Mouse (Mus musculus) bone marrow macrophage, adult 2 months (primary cell): ENCODE measurements around the gene Gper1. TPM values are rescaled to one million over a fixed set of nuclear protein-coding genes. Genes with fewer than 3 reads are reported as not detected.

Experiments
- H3K27ac ChIP-seq: 2 replicates; pipeline ENCODE4 v1.5.1; 2012; ENCODE audit warnings: low read depth, low read length; ENCODE audit not compliant: insufficient read depth
- H3K4me1 ChIP-seq: 2 replicates; pipeline ENCODE4 v1.6.1; 2012; ENCODE audit warnings: low read length; ENCODE audit not compliant: control insufficient read depth, insufficient read depth
- H3K4me3 ChIP-seq: 2 replicates; pipeline ENCODE4 v1.5.1; 2012; ENCODE audit warnings: mild to moderate bottlenecking, low read length, moderate library complexity; ENCODE audit not compliant: insufficient read depth
- CTCF ChIP-seq: IDR thresholded peaks from 2 replicates; pipeline ENCODE4 v1.5.1; 2012; ENCODE audit warnings: low read depth, mild to moderate bottlenecking, low read length, moderate library complexity
- POLR2A ChIP-seq: IDR thresholded peaks from 2 replicates; pipeline ENCODE4 v1.6.1; 2012; ENCODE audit warnings: mild to moderate bottlenecking, low read depth, low read length, borderline replicate concordance
- polyA plus RNA-seq: library from polyadenylated mRNA; stranded (reverse); fragments of >200 nt; gene quantifications from 2 replicates; pipeline ENCODE4 v1.2.4, GENCODE M21; 2012; ENCODE audit not compliant: missing spikeins, insufficient read depth, insufficient read length

Gper1 gene
- polyA plus RNA-seq, 1 experiment = not detected

DNA sequence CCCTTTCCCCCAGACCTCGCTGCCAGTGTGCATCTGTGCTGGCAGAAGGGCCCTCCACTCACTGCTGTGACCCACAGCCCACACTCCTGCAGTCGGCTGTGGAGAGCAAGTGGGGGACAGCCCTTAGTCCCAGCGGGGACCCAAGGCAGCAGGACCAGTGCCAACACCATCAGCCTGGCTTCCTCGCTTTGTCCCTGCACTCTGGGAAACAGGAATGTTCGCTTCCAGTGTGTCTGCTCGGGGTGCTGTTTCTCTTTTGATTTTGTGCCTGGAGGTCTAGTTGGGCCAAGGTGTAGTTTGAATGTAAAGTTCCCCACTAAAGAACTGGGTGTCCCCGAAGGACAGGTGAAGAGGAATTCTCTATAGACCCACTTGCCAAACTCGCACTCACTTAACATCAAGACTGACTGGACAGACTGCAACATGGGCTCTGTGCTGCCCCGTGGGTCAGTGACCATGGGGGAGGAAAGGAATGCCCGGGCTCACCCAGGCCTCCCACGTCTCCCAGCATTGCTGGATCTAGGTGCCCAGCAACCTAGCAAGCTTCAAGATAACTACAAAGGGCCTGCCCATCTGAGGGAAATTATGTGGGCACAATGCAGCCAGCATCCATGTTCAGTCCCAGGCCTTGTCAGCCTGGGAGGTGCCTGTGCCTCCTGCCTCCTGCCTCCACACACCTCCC is 31.5 kb upstream of the Gper1 start:
- Histone ChIP-seq H3K27ac (no peak overlapping the region), H3K4me3 (no peak overlapping the region), H3K4me1 (peaks cover 26% of the 10 kb centered on the region)
- TF ChIP-seq POLR2A (no peak), CTCF (no peak)

DNA sequence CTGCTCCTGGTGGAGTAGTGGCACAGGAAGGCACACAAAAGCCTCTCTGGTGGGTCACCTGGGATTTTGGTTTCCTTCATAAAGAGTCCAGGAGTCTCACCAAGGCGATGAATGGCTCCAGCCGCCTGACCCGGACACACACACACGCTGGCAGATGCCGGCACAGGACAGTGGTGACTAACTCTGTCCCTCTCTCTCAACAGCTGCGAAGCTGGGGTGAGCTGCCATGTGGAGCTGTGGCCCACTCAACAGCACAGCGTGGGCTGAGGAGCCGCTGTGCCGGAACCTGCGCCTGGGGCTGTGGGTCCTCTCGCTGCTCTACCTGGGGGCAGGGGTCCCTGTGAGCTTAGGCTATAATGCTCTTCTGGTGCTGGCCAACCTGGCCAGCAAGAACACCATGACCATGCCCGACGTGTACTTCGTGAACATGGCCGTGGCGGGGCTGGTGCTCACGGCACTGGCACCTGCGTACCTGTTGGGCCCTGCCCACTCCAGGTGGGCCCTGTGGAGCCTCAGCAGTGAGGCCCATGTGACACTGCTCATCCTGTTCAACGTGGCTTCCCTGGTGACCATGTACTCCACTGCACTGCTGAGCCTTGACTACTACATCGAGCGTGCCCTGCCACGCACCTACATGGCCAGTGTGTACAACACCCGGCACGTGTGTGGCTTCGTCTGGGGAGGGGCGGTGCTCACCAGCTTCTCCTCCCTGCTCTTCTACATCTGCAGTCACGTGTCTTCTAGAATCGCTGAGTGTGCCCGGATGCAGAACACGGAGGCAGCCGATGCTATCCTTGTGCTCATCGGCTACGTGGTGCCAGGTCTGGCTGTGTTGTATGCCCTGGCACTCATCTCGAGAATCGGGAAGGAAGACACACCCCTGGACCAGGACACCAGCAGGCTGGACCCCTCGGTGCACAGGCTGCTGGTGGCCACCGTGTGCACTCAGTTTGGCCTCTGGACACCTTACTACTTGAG is 30.4 kb upstream of the Gper1 start:
- TF ChIP-seq POLR2A (no peak), CTCF (no peak)
- peaks cover 28% of the 10 kb centered on the region for H3K4me1 ChIP-seq
- H3K4me3 ChIP-seq = no peak overlapping the region
- H3K27ac ChIP-seq = no peak overlapping the region

DNA sequence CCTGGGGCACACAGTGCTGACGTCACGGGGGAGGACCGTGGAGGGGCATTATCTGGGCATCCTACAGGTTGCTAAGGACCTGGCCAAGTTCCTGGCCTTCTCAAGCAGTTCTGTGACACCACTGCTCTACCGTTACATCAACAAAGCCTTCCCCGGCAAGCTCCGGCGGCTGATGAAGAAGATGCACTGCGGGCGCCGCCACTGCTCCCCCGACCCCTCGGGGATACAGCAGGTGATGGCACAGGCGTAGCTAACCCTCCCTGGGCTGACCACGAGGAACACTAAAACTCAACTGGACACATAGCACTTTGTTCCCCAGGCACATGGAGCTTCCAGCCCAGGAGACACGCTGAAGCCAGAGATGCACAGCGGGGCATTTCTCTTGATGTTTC is 29.8 kb upstream of the Gper1 start:
- Histone ChIP-seq H3K27ac (no peak overlapping the region), H3K4me3 (no peak overlapping the region), H3K4me1 (peaks cover 28% of the 10 kb centered on the region)
- TF ChIP-seq POLR2A = no peak
- TF ChIP-seq CTCF = no peak

DNA sequence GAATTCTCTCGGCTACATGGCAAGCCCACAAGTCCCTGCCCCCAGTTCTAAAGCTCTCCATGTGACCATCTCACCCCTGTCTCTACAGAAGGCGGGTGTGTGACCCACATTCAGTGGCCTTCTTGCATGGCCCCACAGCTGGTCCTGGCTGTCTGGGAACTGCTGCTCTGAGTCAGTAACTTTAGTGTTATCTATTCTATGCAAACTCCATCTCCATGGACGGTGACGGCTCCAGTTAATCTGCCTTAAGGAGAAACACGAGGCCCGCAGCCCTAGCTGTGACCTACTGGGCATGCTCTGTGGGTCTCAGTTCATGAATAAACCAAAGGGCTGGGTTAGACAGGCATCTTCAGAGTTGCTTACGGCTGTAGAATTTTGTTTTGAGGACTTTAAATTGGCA is 28.6 kb upstream of the Gper1 start:
- no peak overlapping the region for H3K27ac ChIP-seq
- H3K4me3 ChIP-seq = no peak overlapping the region
- peaks cover 21% of the 10 kb centered on the region for H3K4me1 ChIP-seq
- no peak for TF ChIP-seq POLR2A
- no peak for TF ChIP-seq CTCF

DNA sequence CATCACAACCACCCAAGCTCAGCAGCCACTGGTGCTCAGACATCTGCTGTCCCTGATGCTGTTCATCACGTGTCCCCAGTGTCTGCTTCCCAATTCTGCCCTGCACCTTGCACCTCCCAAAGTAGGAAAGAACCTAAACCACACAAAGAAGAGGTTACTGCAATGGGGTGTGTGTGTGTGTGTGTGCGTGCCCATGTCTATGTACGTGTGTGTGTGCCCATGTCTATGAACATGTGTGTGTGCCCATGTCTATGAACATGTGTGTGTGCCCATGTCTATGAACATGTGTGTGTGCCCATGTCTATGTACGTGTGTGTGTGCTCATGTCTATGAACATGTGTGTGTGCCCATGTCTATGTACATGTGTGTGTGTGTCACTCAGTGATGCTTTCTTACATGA is 27.4 kb upstream of the Gper1 start:
- Histone ChIP-seq H3K4me3 (no peak overlapping the region), H3K27ac (no peak overlapping the region), H3K4me1 (peaks cover 16% of the 10 kb centered on the region)
- TF ChIP-seq CTCF = no peak
- TF ChIP-seq POLR2A = no peak

DNA sequence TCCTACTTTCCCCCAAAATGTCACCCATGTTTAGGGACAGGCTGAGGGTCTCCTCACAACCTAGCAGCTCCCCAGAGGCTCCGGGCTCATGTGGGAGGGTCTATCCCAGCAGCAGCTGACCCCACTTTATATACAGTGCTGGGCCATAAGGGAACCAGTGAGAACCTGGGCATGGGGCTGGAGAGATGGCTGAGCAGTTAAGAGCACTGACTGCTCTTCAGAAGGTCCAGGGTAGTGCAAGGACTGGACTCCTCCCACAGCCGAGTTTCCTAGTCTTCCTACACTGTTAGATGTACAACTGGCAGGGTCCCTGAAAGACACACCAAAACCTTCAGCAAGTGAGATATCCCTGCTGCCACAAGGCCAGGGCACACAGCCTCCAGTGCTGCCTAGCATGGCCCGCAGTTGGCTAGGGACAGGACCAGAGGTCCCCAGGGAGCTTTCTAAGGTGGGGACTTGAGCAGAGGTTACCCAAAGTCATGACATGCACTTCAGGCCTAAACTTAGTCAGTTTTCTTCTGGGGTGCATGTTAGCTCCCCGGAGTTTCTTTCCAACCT is 25.5 kb upstream of the Gper1 start:
- H3K27ac ChIP-seq = peak overlapping the region; percentile 12; the same call in 1 of the 2 replicates
- no peak overlapping the region for H3K4me3 ChIP-seq
- TF ChIP-seq CTCF (no peak), POLR2A (no peak)
- peaks cover 19% of the 10 kb centered on the region for H3K4me1 ChIP-seq

DNA sequence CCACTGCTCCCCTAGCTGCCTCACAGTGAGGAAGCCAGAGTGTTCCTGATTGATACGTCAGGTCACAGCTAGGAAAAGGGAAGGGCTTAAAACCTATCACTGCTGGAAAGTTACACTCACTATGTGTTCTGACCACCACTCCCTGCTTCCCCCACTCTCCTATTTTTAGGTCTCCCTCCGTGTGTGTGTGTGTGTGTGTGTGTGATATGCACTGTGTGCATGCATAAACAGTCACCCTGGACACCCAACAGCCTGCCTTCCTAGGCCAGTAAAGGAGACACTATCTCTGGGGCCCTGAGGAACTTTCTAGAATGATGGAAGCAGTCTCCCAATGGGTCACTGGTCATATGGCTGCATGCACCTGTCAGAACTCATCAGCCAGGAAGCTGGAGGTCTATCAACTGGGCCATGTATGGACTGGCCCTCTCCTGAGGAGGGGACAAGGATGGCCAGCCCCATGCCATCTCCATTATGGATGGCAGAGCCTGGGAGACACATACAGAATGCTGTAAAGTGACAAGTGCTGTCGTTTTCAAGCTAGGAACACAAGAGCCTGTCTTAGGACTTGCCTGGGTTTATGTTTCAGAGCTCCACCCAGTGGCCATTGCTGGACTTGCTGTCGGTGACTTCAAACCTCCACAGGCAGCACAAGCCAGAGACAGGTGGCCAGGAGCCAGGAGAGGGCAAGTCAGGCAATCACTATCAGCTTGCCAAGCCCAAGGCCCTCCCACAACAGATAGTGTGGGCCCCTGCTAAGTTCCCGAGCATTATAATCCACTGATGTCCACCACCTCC is 24.8 kb upstream of the Gper1 start:
- H3K4me3 ChIP-seq = no peak overlapping the region
- H3K4me1 ChIP-seq = peaks cover 26% of the 10 kb centered on the region
- TF ChIP-seq CTCF = peak; percentile 39
- TF ChIP-seq POLR2A = no peak
- H3K27ac ChIP-seq = peak overlapping the region; percentile 12

DNA sequence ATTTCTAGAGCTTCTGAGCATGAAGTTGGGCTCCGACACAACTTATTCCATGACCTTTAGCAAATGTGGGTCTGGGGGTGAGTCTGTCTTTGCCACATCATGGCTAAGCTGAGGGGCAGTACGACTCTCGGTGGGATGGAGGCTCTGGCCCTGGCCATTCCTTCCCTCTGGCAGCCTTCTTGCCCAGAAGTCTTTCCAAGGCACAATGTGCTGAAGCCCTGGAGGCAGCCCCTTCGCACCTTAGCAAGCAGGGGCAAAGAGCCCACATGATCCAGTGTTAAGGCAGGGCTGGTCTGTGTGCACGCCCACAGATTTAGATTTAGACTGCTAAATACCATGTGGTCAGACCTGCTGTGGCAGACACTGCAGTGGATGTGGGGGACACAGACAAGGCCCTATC is 24.2 kb upstream of the Gper1 start:
- Histone ChIP-seq H3K4me1 (peaks cover 31% of the 10 kb centered on the region), H3K4me3 (no peak overlapping the region), H3K27ac (no peak overlapping the region)
- TF ChIP-seq CTCF (no peak), POLR2A (no peak)

DNA sequence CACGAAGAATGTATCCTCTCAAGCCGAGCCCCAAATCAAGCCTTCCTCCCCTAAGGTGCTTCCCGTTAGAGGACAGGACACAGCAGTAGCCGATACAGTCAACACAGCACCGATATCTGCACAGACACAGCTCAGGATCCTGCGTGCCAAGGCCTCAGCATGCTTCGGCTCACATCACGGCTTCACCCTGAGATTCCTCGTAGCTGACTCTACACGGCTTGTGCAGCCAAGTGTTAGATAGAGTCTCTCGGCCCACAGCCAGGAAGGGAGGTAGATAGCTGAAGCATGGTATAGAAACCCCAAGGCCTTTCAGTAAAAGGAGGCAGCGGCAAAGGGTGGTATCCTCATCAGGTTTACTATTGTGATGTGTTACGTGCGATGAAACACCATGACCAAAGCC is 23.0 kb upstream of the Gper1 start:
- TF ChIP-seq POLR2A (no peak), CTCF (no peak)
- no peak overlapping the region for H3K4me3 ChIP-seq
- H3K4me1 ChIP-seq = peaks cover 40% of the 10 kb centered on the region

More for the DNA sequence above, 23.0 kb upstream of the Gper1 start:
- no peak overlapping the region for H3K27ac ChIP-seq
